Mouse (Mus musculus): ENCODE results near the gene Rpgr.

- TF ChIP-seq POLR2A (IDR thresholded peaks at IDR 0.05; ENCODE audit: low read depth, low read length) (peak; percentile 25; the same call in 1 of the 2 replicates), CTCF (IDR thresholded peaks at IDR 0.05; ENCODE audit: extremely low read depth, insufficient read length, insufficient replicate concordance, low read depth, low read length) (no peak)
These were observed 35.3 kb upstream of the Rpgr start, which contains the start of gene Otc for GRCm38 (mm10) chrX:10251852-10252504.

Measured in small intestine, adult 2 months (tissue).